Mouse (Mus musculus) brain, embryonic 14.5 days (tissue): ENCODE measurements around the gene Tfpi2. TPM values are rescaled to one million over a fixed set of nuclear protein-coding genes. Genes with fewer than 3 reads are reported as not detected.

Experiments
- DNase-seq: peaks from one replicate; pipeline ENCODE4 v3.0.0-alpha.2; 2011; ENCODE audit warnings: low read depth
- CTCF ChIP-seq: fragments of 200-500 bp; IDR thresholded peaks from 2 replicates; pipeline ENCODE4 v1.5.1; 2012; ENCODE audit warnings: inconsistent platforms, mild to moderate bottlenecking, moderate library complexity, borderline replicate concordance; ENCODE audit not compliant: insufficient read depth, insufficient read length; ENCODE audit errors: extremely low read depth
- POLR2A ChIP-seq: fragments of 200-500 bp; IDR thresholded peaks from 2 replicates; pipeline ENCODE4 v1.6.1; 2012; ENCODE audit warnings: mild to moderate bottlenecking, inconsistent platforms, borderline replicate concordance; ENCODE audit not compliant: poor library complexity, insufficient read depth, insufficient read length, severe bottlenecking; ENCODE audit errors: extremely low read depth
- polyA plus RNA-seq: library from polyadenylated mRNA; depleted of rRNA; stranded (reverse); fragments of >200 nt; gene quantifications from 2 replicates; pipeline ENCODE4 v1.2.3, GENCODE M21; 2012; rRNA removed

Gene Tfpi2
- polyA plus RNA-seq, 1 experiment, result 0.44 TPM

GRCm38 (mm10) chr6:3993492-3993891 lies 4.8 kb upstream of the Tfpi2 start, which contains the start of gene Gngt1:
Gene Gngt1, plus strand, starts transcription at chr6:3993792.
- DNase-seq, result no peak
- TF ChIP-seq POLR2A, result no peak
- TF ChIP-seq CTCF, result no peak

- no peak for DNase-seq
- no peak for TF ChIP-seq POLR2A
- no peak for TF ChIP-seq CTCF
These were observed 5.9 kb downstream of the Tfpi2 start for GRCm38 (mm10) chr6:3982661-3983284.

GRCm38 (mm10) chr6:3973679-3974078 lies 15.0 kb downstream of the Tfpi2 start:
- no peak for TF ChIP-seq POLR2A
- TF ChIP-seq CTCF, result no peak
- DNase-seq, result no peak

GRCm38 (mm10) chr6:3967676-3968626 lies 20.8 kb downstream of the Tfpi2 start:
- DNase-seq, result no peak
- no peak for TF ChIP-seq CTCF
- TF ChIP-seq POLR2A, result no peak

- peak; percentile 27 for DNase-seq
- TF ChIP-seq POLR2A, result no peak
- TF ChIP-seq CTCF, result no peak
These were observed 33.8 kb downstream of the Tfpi2 start for GRCm38 (mm10) chr6:3954969-3955368.

GRCm38 (mm10) chr6:3936140-3936714 lies 52.5 kb downstream of the Tfpi2 start:
- no peak for DNase-seq
- TF ChIP-seq CTCF, result no peak
- no peak for TF ChIP-seq POLR2A

GRCm38 (mm10) chr6:3935606-3936005 lies 53.1 kb downstream of the Tfpi2 start:
- TF ChIP-seq CTCF, result no peak
- TF ChIP-seq POLR2A, result no peak
- DNase-seq, result no peak

GRCm38 (mm10) chr6:3935048-3935447 lies 53.7 kb downstream of the Tfpi2 start:
- TF ChIP-seq CTCF (no peak), POLR2A (no peak)
- DNase-seq, result no peak

GRCm38 (mm10) chr6:3926140-3926539 lies 62.6 kb downstream of the Tfpi2 start:
- TF ChIP-seq CTCF (no peak), POLR2A (no peak)

GRCm38 (mm10) chr6:3922870-3923269 lies 65.8 kb downstream of the Tfpi2 start:
- DNase-seq, result peak; percentile 8
- TF ChIP-seq POLR2A (no peak), CTCF (no peak)

More at GRCm38 (mm10) chr6:3926140-3926539, 62.6 kb downstream of the Tfpi2 start:
- no peak for DNase-seq

GRCm38 (mm10) chr6:3916015-3916414 lies 72.7 kb downstream of the Tfpi2 start:
- TF ChIP-seq CTCF (no peak), POLR2A (no peak)
- DNase-seq, result peak; percentile 29

Other genes starting within 250 kb of the Tfpi2 start
- gene Calcr, start 224.2 kb downstream of the Tfpi2 start, polyA plus RNA-seq, result 5.6 and 8.2 TPM in 2 replicates
- gene Gngt1, start 4.9 kb upstream of the Tfpi2 start, polyA plus RNA-seq, result not detected in 2 replicates
- 8.0 and 11.0 TPM in 2 replicates for gene Gng11, start 15.0 kb upstream of the Tfpi2 start, polyA plus RNA-seq
- gene Bet1, start 98.1 kb upstream of the Tfpi2 start, polyA plus RNA-seq, result 19.9 and 27.5 TPM in 2 replicates